Mouse (Mus musculus) small intestine, adult 2 months (tissue): Measurements from ENCODE around the gene Bckdk. TPM values are rescaled to one million over a fixed set of nuclear protein-coding genes. Genes with fewer than 3 reads are reported as not detected.
"Not testable (repeated sequence)": the region's sequence is repeated elsewhere in the genome, so short reads cannot be mapped to it uniquely, and the experiment has no call there.

Experiments used
- H3K27ac ChIP-seq: fragments of 200-500 bp; 2 replicates; pipeline ENCODE4 v1.5.1; 2012; ENCODE audit warnings: low read depth, low read length, control low read depth, inconsistent platforms; ENCODE audit not compliant: insufficient read depth
- H3K27me3 ChIP-seq: fragments of 200-500 bp; 2 replicates; pipeline ENCODE4 v1.6.1; 2012; ENCODE audit warnings: mild to moderate bottlenecking, moderate library complexity, low read length, inconsistent platforms; ENCODE audit not compliant: control insufficient read depth, insufficient read depth
- H3K36me3 ChIP-seq: fragments of 200-500 bp; 2 replicates; pipeline ENCODE4 v1.6.1; 2012; ENCODE audit warnings: mild to moderate bottlenecking, low read length, control low read depth, inconsistent platforms; ENCODE audit not compliant: control insufficient read depth, insufficient read depth
- H3K4me1 ChIP-seq: fragments of 200-500 bp; 2 replicates; pipeline ENCODE4 v1.6.1; 2012; ENCODE audit warnings: low read length, inconsistent platforms, mixed read lengths; ENCODE audit not compliant: control insufficient read depth, insufficient read depth, insufficient read length
- H3K4me3 ChIP-seq: fragments of 200-500 bp; 2 replicates; pipeline ENCODE4 v1.5.1; 2012; ENCODE audit warnings: low read depth, mild to moderate bottlenecking, control low read depth, inconsistent platforms, low read length, moderate library complexity
- CTCF ChIP-seq: fragments of 200-500 bp; IDR thresholded peaks from 2 replicates; pipeline ENCODE4 v1.5.1; 2012; ENCODE audit warnings: low read depth, mild to moderate bottlenecking, control low read depth, inconsistent platforms, low read length, moderate library complexity, mixed read lengths; ENCODE audit not compliant: insufficient replicate concordance, insufficient read length; ENCODE audit errors: extremely low read depth
- POLR2A ChIP-seq: fragments of 200-500 bp; IDR thresholded peaks from 2 replicates; pipeline ENCODE4 v1.6.1; 2012; ENCODE audit warnings: low read depth, mild to moderate bottlenecking, control low read depth, inconsistent platforms, low read length, moderate library complexity
- WGBS: fragments of 180-500 bp; shearing (Covaris S2); methylation state at CpG from one replicate; pipeline ENCODE4 v1.1.7; 2018; 5-methylcytosine and 5-hydroxymethylcytosine counted together
- polyA plus RNA-seq: library from polyadenylated mRNA; depleted of rRNA; stranded (reverse); fragments of >200 nt; gene quantifications from 2 replicates; pipeline ENCODE4 v1.2.3, GENCODE M21; 2012; rRNA removed

The Bckdk gene
- polyA plus RNA-seq, 1 experiment = 68.3 TPM

GRCm38 (mm10) chr7:127935748-127936159 is 31.9 kb downstream of the Bckdk start:
- H3K4me3 ChIP-seq = peak overlapping the region; percentile 89
- H3K27me3 ChIP-seq = no peaks in the 10 kb centered on the region
- peaks cover 16% of the 10 kb centered on the region for H3K4me1 ChIP-seq
- TF ChIP-seq CTCF (no peak), POLR2A (no peak)
- H3K36me3 ChIP-seq = no peaks in the 10 kb centered on the region
- peak overlapping the region; percentile 18; the same call in 1 of the 2 replicates for H3K27ac ChIP-seq
- WGBS = 1% methylated on average over 38 of the region's 38 CpGs

GRCm38 (mm10) chr7:127936216-127936884 is 32.5 kb downstream of the Bckdk start:
- Histone ChIP-seq H3K4me3 (peak overlapping the region; percentile 89), H3K4me1 (peaks cover 14% of the 10 kb centered on the region), H3K27ac (no peak overlapping the region), H3K36me3 (no peaks in the 10 kb centered on the region), H3K27me3 (no peaks in the 10 kb centered on the region)
- TF ChIP-seq CTCF = no peak
- no peak for TF ChIP-seq POLR2A
- 60% methylated on average over 18 of the region's 18 CpGs for WGBS

- H3K27me3 ChIP-seq, H3K36me3 ChIP-seq, H3K4me3 ChIP-seq, H3K27ac ChIP-seq: not testable (repeated sequence)
- peaks cover 11% of the 10 kb centered on the region; the same call in 1 of the 2 replicates for H3K4me1 ChIP-seq
- 43% methylated on average over 2 of the region's 2 CpGs for WGBS
These were observed 38.2 kb downstream of the Bckdk start for GRCm38 (mm10) chr7:127942097-127942496.

GRCm38 (mm10) chr7:127944614-127945013 is 40.7 kb downstream of the Bckdk start:
- WGBS = 20% methylated on average over 23 of the region's 23 CpGs
- Histone ChIP-seq H3K4me1 (peaks cover 17% of the 10 kb centered on the region; the same call in 1 of the 2 replicates), H3K36me3 (no peaks in the 10 kb centered on the region), H3K27me3 (no peaks in the 10 kb centered on the region), H3K27ac (no peak overlapping the region), H3K4me3 (no peak overlapping the region)
- TF ChIP-seq CTCF = no peak
- no peak for TF ChIP-seq POLR2A

GRCm38 (mm10) chr7:127946470-127947023 is 42.7 kb downstream of the Bckdk start, which contains the start of gene Prss36:
Gene Prss36 (minus strand): TSS chr7:127946725.
- H3K4me3 ChIP-seq = no peak within 1 kb of the TSS
- no peaks in the 10 kb centered on the region for H3K36me3 ChIP-seq
- 0 out of 2 replicates have a peak, but pooled peaks have one; percentile 2 for TF ChIP-seq CTCF
- no peak for TF ChIP-seq POLR2A
- H3K4me1 ChIP-seq = peaks cover 17% of the 10 kb centered on the region; the same call in 1 of the 2 replicates
- no peaks in the 10 kb centered on the region for H3K27me3 ChIP-seq
- 41% methylated on average over 6 of the region's 6 CpGs for WGBS
- H3K27ac ChIP-seq = 0 out of 2 replicates have a peak within 1 kb of the TSS, but pooled peaks have one; percentile 9

- 45% methylated on average over 13 of the region's 13 CpGs for WGBS
- Histone ChIP-seq H3K27ac (no peak overlapping the region), H3K4me3 (no peak overlapping the region), H3K36me3 (no peaks in the 10 kb centered on the region), H3K4me1 (peaks cover 2% of the 10 kb centered on the region; the same call in 1 of the 2 replicates), H3K27me3 (no peaks in the 10 kb centered on the region)
- TF ChIP-seq POLR2A (no peak), CTCF (no peak)
These were observed 49.1 kb downstream of the Bckdk start for GRCm38 (mm10) chr7:127952864-127953581.

GRCm38 (mm10) chr7:127959364-127959763 is 55.5 kb downstream of the Bckdk start:
- WGBS = 33% methylated on average over 5 of the region's 5 CpGs
- TF ChIP-seq CTCF = no peak
- TF ChIP-seq POLR2A = no peak
- H3K27ac ChIP-seq = no peak overlapping the region

More at GRCm38 (mm10) chr7:127959364-127959763, 55.5 kb downstream of the Bckdk start:
- Histone ChIP-seq H3K36me3 (no peaks in the 10 kb centered on the region), H3K4me3 (no peak overlapping the region), H3K4me1 (no peaks in the 10 kb centered on the region), H3K27me3 (no peaks in the 10 kb centered on the region)

Other genes starting within 250 kb of the Bckdk start
- 11.1 and 24.6 TPM in 2 replicates for gene Bcl7c, start 195.1 kb upstream of the Bckdk start, polyA plus RNA-seq
- 7.1 and 8.3 TPM in 2 replicates for gene Ctf1, start 191.3 kb upstream of the Bckdk start, polyA plus RNA-seq
- not detected in 2 replicates for gene Ctf2, start 171.9 kb upstream of the Bckdk start, polyA plus RNA-seq
- gene Fbxl19, start 159.5 kb upstream of the Bckdk start, polyA plus RNA-seq = 23.2 and 53.0 TPM in 2 replicates
- gene Orai3, start 134.3 kb upstream of the Bckdk start, polyA plus RNA-seq = 17.9 and 21.3 TPM in 2 replicates
- gene Setd1a, start 127.4 kb upstream of the Bckdk start, polyA plus RNA-seq = 5.2 and 9.2 TPM in 2 replicates
- gene Gm49388, start 118.5 kb upstream of the Bckdk start, polyA plus RNA-seq = 0.39 TPM in 1 of 2 replicates, not detected in the other
- gene Hsd3b7, start 103.5 kb upstream of the Bckdk start, polyA plus RNA-seq = 31.3 and 45.7 TPM in 2 replicates
- 27.3 and 68.2 TPM in 2 replicates for gene Stx4a, start 79.8 kb upstream of the Bckdk start, polyA plus RNA-seq
- 1.2 and 1.8 TPM in 2 replicates for gene Stx1b, start 79.5 kb upstream of the Bckdk start, polyA plus RNA-seq
- 8.0 and 13.6 TPM in 2 replicates for gene Zfp646, start 27.9 kb upstream of the Bckdk start, polyA plus RNA-seq
- gene Zfp668, start 27.3 kb upstream of the Bckdk start, polyA plus RNA-seq = 3.7 and 7.1 TPM in 2 replicates
- gene Prss53, start 13.1 kb upstream of the Bckdk start, polyA plus RNA-seq = 1.6 and 2.1 TPM in 2 replicates
- not detected in 2 replicates for gene Gm21974, start 8.6 kb upstream of the Bckdk start, polyA plus RNA-seq
- gene Vkorc1, start 8.5 kb upstream of the Bckdk start, polyA plus RNA-seq = 94.3 and 97.7 TPM in 2 replicates
- 5.2 and 8.3 TPM in 2 replicates for gene Kat8, start 8.4 kb downstream of the Bckdk start, polyA plus RNA-seq
- 30.0 and 41.3 TPM in 2 replicates for gene Prss8, start 26.0 kb downstream of the Bckdk start, polyA plus RNA-seq
- 2.6 and 3.3 TPM in 2 replicates for gene Prss36, start 42.6 kb downstream of the Bckdk start, polyA plus RNA-seq
- 90.6 and 184 TPM in 2 replicates for gene Fus, start 63.4 kb downstream of the Bckdk start, polyA plus RNA-seq
- gene Pycard, start 89.8 kb downstream of the Bckdk start, polyA plus RNA-seq = 602 and 952 TPM in 2 replicates
- gene Trim72, start 99.9 kb downstream of the Bckdk start, polyA plus RNA-seq = 7.4 and 8.8 TPM in 2 replicates
- gene Itgam, start 158.6 kb downstream of the Bckdk start, polyA plus RNA-seq = 3.1 and 3.3 TPM in 2 replicates
- 0.05 and 0.09 TPM in 2 replicates for gene Gm49368, start 158.6 kb downstream of the Bckdk start, polyA plus RNA-seq
- gene Itgax, start 225.5 kb downstream of the Bckdk start, polyA plus RNA-seq = 4.6 and 5.8 TPM in 2 replicates